Mouse (Mus musculus) induced T-regulatory cell, adult 2 months (primary cell): ENCODE data around the gene Med20.
"Not testable (repeated sequence)": the region's sequence is repeated elsewhere in the genome, so short reads cannot be mapped to it uniquely, and the experiment has no call there.

ENCODE experiments used
- DNase-seq: peaks from one replicate; pipeline ENCODE4 v3.0.0-alpha.2; 2012; ENCODE audit warnings: low read depth

Med20 gene

DNA sequence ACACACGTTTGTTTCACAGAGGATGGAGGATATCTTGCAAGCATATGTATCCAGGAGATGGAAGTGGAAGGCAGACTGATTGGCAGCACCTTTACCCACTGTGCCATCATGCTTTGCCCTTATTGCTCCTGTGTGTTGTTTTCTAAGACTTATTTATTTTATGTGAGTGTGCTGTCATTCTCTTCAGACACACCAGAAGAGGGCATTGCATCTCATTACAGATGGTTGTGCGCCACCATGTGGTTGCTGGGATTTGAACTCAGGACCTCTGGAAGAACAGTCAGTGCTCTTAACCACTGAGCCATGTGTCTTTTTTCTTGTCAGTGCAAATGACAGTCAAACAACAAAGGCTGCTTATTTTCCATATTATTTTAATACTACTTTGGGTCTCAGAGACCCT lies 16.4 kb downstream of the Med20 start:
- DNase-seq: no peak

DNA sequence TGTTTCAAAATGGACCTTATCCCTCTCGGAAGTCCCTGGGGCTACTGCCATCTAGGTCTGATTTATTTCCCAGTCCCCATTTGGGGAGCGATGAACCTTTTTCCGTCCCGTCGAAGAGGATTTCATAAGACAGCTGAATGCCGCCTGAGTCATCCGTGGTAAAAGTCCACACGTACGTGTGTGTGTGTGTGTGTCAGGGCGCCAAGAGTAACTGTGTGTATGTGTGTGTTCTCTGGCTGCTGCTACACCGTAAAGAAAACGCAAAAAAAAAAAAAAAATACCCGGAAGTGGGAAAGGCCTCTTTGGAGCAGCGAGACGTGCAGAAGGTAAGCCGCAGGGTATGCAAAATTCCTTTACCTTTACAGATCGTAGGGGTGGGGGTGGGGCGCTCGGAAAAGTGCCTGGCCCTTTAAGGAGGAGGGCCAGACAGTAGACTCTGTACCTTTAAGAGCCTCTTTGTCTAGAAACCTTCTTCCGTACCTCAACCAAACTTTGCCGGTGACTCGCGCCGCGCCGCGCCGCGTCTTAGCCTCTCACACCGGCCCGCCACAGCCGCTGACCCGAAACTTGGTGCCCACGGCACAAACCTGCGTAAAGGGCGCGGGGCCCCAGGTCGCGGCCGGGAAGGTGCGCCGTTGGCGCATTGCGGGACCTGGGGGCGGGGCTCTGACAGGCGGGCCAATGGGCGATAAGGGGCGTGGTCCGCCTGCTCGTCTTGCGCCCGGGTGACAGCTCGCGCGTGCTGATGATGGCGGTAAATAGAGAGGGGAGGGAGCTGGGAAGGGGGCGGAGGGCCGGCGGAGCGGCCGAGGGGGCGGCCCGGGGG lies 17.7 kb downstream of the Med20 start:
- peak; percentile 97 for DNase-seq

DNA sequence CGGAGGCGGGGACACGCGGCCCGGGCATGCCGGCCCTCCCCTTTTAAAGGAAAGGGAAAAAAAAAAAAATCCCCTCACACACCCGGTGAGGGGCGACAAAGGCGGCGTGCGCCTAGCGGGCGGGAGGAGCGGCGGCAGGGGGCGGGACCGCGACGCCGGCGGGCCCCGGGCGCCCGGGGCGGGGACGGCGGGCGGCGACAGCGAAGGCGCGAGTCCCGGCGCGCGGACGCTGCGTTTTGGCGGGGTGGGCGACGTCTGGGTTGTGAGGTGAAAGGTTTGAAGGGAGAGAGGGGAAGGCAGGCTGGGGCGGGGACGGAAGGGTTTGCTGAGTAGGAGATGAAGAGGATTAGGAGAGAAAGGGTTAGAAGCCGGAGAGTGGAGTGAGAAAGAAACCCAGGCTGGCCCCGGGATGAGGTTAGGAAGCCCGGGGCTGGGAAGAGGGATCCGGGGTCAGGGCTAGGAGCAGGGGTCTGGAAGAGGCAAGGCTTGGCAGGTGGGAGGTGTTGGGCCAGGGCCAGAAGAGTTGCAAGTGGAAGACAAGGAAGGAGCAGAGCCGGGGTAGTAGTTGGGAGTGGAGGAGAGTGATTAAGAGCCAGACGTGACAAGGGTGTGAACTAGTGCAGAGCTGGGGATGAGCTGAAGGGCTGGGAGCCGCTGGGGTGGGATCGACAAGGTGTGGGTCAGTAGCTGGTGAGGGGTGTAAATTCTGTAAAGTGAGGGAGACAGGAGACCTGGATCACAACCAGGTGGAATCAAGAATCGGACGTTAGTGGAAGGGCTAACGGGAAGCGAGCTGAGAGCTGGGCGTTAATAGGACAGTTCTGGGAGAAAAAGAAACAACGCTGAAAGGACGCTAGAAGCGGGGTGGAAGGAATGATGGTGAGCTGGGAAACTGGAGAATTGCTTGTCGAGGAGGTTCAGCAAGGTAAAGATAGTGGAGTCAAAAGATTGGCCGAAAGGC lies 18.6 kb downstream of the Med20 start:
- peak; percentile 42 for DNase-seq

DNA sequence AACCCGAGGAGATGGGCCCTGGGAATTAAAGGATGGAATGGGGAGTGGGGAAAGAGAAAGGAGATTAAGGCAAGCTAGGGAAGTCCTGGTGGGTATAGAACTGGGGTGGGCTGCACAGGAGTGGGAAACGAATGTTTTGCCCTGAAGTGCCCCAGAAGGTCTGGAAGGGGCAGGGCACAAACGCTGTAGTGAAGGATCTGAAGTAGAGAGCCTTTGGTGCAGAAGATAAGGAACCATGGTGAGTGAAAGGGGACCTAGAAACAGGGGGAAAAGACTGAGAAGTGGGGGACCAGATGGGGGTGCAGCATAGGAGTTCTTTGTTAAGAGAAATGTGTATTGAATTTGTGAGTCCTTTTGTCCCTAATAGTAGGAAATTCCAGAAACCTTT lies 19.3 kb downstream of the Med20 start, which contains the start of gene Usp49:
Gene Usp49, plus strand, starts transcription at position 13 of the 388 bp plus-strand sequence.
- DNase-seq: no peak

DNA sequence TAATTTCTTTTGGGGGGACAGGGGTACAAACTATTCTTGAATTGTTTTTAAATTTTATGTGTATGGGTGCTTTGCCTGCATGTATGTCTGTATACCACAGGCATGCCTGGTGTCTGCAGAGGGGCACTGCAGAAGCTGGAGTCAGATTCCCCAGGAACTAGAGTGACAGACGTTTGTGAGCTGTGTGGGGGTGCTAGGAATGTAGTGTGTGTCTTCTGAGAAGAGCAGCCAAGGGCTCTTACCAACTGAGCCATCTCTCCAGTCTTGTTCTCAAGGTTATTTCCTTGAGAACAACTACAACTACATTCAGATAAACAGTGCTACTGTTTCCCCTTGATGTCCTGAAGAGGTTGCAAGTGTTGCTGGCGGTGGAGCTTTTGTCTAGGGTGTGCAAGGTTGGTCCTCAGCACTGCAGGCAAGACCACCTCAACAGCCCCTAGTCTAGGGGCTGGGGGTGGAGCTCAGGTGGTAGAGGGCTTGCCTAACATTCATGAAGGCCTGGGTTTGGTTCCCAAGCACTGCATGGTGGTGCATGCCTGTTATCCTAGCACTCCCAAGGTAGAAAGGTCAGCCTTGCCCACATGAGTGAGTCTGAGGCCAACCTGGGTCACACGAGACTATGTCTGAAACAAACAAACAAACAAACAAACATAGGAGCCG lies 20.9 kb downstream of the Med20 start:
- no peak for DNase-seq

DNA sequence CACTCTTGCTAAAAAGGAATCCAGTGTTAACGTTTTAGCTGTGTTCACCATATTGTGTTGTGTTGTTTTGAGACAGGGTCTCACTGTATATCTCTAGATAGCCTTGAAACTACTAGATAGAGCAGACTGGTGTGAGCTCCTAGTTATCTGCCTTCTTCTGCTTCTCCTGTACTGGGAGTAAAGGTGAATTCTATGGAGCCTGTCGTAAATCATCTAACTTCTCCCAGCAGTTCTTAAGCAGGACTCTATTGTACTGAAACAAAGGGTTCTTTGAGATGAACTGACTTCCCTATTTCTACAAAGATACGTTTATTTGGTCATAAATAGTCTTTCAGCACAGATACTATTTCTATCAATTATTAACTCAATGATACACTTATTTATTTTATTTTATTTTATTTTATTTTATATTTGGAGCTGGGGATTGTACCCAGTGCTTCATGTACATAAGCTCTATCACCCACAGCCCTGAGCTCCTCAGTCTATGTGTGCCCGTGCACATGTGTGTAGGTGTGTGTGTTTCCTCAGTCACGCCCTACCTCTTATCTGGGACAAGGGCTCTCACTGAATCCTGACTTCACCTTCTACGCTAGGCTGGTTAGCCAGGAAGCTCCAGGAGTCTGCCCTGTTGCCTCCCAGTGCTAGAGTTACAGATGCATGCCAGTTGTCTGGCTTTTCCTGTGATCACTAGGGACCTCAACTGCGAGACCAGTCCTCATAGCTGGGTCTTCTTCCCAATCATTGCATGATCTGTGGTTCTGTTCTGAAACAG lies 22.8 kb downstream of the Med20 start:
- no peak for DNase-seq

DNA sequence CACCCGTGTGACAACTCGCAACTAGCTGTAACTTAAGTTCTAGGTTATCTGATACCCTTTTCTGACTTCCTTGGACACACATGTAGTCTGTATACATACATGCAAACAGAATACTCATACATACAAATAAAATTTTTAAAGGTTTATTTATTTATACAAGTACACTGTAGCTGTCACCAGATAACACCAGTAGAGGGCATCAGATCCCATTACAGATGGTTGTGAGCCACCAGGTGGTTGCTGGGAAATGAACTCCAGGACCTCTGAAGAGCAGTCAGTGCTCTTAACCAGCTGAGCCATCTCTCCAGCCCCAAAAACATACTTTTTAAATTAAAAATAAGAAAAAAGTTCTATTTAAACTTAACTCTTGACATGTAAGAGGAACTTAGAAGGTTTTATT lies 31.6 kb downstream of the Med20 start:
- DNase-seq: peak; percentile 31

DNA sequence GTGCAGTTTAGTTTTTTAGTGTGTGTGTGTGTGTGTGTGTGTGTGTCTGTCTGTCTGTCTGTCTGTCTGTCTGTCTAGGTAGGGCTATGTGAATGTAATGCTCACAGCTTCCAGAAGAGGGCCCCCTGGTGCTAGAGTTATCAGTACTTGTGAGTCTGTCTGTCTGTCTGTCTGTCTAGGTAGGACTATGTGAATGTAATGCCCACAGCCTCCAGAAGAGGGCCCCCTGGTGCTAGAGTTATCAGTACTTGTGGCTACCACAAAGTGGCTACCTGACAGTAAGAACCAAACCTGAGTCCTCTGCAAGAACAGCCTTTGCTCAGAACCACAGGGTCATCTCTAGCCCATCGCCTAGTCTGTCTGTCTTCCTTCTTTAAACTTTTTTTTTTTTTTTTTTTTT lies 35.3 kb downstream of the Med20 start:
- DNase-seq: peak; percentile 91

DNA sequence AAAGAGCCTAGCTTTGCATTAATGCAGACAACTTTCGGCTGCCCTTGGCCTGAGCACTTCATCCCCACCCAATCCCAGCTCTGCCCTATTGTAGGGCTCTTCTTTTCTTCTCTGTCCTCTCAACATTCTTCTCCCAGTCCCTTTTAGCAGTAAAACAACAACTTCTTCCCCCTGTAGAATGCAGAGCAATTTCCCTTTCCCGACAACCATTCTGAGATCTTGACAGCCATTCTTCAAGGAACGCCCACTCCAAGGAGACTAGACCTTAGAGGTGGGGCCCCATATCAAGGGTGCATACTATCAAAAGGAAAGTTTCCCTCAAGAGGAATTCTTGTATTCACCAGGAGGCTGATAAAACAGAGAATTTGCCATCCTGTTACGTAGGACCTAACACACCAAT lies 37.6 kb downstream of the Med20 start:
- no peak for DNase-seq

DNA sequence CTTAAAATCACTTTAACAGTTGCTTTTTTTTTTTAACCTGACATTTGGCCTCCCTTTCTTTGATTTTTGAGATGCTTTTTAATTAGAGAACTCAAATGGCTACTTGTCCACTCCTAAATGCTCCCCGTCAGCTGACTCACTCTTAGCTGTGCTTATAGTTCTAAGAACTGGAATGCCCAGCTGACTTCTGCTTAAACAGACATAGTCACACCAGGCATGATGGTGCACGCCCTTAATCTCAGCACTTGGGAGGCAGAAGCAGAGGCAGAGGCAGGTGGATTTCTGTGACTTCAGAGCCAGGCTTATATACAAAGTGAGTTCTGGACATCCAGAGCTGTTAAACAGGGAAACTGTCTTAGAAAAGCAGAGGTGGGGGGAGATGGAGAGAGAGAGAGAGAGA lies 40.6 kb downstream of the Med20 start:
- no peak for DNase-seq

DNA sequence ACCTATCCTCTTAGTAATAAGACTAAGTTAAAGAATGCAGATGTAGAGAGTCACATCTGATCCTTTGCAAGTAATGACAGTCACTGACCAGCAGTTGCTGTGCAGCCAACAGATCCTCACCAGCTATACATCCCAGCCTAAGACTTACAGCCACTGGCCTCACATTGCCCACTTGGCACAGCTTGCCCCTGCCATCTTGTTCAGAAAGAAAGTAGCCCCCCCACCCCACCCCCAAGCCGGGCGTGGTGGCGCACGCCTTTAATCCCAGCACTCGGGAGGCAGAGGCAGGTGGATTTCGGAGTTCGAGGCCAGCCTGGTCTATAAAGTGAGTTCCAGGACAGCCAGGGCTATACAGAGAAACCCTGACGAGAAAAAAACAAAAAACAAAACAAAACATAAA lies 43.0 kb downstream of the Med20 start:
- not testable (repeated sequence) for DNase-seq

DNA sequence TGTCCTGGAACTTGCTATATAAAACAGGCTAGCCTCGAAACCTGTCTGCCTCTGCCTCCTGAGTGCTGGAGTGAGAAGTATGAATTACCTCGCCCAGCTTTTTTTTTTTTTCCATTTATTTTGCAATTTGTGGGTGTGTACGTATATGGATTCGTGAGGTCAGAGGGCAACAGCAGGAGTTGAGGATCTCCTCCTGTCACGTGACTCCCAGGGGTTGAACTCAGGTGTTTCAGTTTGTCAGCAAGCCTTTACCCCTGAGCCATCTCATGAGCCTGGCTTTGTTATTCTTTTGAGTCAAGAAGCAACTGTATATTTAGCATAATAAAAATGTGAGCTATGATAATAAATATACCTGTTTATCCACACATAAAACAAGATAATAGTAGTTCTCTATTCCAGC lies 44.3 kb downstream of the Med20 start:
- DNase-seq: no peak

DNA sequence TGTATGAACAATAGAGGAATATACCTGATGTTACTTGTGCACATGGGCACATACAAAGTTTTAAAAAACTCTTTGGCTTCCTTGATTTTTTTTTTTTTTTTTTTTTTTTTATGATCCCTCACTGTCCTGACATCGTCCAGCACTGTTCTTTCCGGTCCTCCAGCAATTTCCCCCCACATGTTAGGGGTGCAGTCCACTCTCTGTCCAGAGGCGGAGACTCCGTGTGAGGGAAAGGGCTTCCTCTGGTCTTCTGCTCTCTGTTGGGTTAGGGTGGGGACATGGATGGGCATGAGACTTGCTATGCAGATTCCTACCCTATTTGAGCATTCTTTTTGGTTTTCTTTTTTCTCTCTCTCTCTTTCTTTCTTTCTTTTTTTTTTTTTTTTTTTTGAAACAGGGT lies 46.5 kb downstream of the Med20 start:
- DNase-seq: no peak

DNA sequence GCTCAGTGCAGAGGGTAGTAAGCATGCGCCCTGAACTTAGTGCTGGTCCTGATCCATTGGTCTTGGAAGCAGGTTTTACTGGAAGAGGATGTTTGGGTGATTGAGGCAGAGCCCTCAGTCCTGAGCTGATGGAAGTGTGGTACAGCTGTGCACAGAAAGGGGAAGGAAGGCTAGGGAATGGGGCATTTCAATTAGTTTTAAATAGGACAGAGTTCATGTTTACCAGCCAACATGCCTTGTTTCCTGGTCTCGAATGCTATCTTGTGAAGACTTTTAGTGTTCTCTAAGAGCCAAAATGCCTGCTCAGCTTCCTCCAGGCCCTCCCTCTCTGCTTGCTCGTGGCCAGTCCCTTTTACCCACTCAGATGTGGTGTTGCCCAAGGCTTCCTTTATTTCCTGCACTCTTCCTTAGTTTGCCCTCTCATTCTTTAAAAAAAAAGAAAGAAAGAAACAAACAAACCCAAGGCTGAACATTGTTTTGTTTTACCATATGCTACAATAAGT lies 47.4 kb downstream of the Med20 start:
- no peak for DNase-seq

DNA sequence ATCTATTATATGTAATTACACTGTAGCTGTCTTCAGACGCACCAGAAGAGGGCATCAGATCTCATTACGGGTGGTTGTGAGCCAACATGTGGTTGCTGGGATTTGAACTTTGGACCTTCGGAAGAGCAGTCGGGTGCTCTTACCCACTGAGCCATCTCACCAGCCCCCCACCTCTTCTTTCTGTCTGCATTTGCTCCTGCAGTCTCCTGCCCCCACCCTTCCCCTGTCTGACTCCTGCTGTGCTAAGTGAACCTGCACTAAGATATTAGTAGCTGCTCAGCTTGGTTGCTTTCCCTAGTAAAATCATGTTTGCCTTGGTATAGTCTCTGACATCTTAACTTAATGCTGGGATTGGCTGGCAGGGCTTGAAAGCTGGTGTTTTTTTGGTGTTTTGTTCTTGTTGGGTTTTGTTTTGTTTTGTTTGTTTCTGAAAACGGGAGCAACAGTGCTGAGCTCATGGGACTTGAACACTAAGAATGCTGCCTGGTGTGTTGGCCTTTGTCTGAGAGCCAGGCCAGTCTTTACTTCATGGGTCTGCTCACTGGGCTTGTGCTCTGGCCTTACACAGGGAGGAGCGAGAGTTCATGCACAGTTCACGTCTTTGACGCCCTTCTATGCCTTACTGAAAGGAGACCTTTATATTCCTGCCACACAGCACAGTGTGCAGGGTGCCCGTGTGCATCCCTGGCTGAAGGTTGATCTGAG lies 51.8 kb downstream of the Med20 start:
- DNase-seq: no peak

DNA sequence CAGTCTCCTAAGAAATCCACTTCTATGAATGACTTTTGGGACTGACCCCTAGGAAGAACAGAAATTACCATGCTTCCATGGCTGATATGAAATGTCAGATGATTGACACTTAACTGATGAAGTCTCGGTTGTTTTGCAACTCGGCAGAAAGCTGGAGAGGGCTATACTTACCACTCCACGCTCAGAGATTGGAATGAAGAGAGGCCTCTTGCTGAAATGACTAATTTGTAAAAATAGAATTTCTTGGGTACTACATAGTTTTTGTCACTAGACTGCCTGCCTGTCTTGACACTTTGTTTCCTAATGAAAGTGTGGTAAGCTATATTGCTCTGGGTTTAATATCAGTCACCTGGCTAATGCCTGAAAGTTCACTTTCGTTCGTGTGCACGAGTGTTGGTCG lies 53.1 kb downstream of the Med20 start:
- DNase-seq: no peak

DNA sequence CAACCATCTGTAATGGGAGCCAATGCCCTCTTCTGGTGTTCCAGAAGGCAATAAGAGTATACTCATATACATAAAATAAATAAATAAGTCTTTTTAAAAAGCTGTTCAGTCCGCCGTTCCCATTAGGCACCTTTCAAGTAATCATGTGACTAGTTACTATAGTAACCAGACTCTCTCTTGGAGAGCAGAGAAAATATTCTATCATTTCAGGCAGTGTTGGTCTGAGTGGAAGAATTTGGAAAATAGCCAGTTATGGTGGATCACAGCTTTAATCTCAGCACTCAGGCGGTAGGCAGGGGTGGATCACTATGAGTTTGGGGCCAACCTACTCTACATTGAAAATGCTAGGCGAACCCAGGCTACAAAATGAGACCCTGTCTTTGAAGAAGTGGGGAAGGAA lies 57.8 kb downstream of the Med20 start:
- no peak for DNase-seq

DNA sequence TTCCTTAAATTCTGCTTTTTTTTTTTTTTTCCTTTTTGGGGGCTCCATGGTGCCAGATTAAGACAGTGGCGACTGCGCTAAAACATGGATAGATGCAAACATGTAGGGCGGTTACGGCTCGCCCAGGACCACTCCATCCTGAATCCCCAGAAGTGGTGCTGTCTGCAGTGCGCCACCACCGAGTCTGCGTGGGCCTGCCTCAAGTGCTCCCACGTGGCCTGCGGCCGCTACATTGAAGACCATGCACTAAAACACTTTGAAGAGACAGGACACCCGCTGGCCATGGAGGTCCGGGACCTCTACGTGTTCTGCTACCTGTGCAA lies 60.6 kb downstream of the Med20 start:
- DNase-seq: no peak

DNA sequence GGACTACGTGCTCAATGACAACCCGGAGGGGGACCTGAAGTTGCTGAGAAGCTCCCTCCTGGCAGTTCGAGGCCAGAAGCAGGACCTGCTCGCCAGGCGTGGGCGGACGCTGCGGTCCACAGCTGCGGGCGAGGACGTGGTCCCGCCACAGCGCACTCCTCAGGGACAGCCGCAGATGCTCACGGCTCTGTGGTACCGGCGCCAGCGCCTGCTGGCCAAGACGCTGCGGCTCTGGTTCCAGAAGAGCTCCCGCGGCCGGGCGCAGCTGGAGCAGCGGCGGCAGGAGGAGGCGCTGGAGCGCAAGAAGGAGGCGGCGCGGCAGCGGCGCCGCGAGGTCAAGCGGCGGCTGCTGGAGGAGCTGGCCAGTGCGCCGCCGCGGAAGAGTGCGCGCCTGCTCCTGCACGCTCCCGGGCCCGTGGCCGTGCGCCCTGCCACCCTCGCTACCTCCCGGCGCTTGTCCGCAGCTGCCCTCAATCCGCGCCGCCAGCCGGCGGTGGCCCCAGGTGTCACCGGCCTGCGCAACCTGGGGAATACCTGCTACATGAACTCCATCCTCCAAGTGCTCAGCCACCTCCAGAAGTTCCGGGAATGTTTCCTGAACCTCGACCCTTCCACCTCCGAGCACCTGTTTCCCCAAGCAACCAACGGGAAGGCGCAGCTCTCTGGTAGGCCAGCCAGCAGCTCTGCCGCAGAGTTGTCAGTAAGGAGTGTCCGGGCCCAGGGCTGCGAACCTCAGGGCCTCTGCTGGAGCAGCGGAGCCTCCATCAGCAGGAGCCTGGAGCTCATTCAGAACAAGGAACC lies 61.1 kb downstream of the Med20 start:
- no peak for DNase-seq
